Mouse (Mus musculus) CD4-positive, CD25-positive, alpha-beta regulatory T cell, adult 2 months (primary cell): ENCODE results near the gene Colgalt2.
"Not testable (repeated sequence)": the region's sequence is repeated elsewhere in the genome, so short reads cannot be mapped to it uniquely, and the experiment has no call there.

Experiments
- DNase-seq: peaks from one replicate; pipeline ENCODE4 v3.0.0-alpha.2; 2012; ENCODE audit warnings: low read depth, low spot score

Colgalt2 gene

DNA sequence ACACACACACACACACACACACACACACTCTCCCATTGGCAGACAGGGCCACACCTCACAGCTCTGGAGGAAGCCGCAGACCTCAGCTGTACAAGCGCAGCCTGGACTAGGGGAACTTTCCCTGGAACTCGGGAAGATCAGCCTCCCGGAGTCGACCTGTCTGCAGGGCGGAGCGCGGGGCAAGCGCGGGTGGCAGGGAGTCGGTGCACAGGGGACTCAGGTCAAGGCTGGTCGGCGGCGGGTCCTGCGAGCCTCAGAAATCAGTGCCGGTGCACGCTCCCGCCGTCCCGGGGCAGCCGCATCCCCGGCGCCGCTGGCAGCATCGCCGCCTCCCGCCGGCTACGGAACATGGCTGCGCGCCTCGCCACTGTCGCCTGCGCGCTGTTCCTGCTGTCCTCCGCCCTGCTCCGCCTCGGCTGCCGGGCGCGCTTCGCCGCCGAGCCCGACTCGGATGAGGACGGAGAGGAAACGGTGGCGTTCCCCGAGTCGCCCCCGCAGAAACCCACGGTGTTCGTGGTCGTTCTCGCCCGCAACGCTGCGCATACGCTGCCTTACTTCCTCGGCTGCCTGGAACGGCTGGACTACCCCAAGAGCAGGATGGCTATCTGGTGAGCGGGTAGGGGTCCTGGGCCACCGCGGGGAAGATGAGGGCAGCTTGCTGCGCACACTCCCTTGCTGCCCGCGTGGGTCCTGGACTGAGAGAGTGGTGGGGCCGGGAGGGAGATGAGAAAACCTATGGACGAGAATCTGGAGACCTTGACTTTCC lies at the start of gene Colgalt2:
Gene Colgalt2, plus strand, starts transcription at position 41 of the 766 bp plus-strand sequence.
- peak; percentile 46 for DNase-seq

DNA sequence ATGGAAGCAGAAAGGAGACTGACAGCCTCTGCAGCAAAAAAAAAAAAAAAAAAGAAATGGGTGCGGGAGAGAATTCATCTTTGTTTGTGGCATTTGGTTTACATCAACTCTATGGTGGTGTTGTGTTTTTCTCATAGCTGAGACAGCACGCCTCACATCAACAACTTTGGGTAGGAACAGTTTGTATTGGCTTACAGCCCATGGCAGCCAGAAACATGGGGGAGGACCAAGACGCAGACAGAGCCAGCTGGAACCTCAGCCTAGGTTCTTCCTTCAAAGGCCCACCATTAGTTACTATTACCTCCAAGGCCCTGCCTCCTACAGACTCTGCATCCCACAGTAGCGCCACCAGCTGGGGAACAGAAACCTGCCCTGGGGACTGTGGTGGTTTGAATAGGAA lies 42.9 kb upstream of the Colgalt2 start:
- DNase-seq = no peak

- DNase-seq = no peak
Measured at GRCm38 (mm10) chr1:152368311-152369088, 31.1 kb upstream of the Colgalt2 start.

GRCm38 (mm10) chr1:152369139-152369538 lies 30.5 kb upstream of the Colgalt2 start:
- DNase-seq = peak; percentile 86

DNA sequence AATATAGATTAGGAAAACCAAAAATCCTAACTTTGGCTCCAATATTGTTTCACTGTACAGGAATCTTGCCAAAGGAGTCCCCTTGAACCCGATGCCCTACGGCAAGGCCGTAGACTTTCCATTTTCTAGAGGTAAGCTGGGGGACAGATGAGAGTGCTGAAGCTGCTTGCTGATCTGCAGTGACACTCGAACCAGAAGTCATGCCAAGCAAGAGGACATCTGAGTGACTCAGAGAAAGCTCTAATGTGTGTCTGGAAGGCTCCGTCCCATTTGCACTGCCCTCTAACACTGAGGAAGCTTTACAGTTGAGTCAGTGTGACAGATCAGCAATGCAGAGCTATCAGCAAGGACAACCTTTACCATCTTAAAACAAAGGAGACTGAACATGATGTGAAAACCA lies 21.3 kb upstream of the Colgalt2 start:
- DNase-seq = no peak

GRCm38 (mm10) chr1:152384589-152384988 lies 15.0 kb upstream of the Colgalt2 start:
- no peak for DNase-seq

DNA sequence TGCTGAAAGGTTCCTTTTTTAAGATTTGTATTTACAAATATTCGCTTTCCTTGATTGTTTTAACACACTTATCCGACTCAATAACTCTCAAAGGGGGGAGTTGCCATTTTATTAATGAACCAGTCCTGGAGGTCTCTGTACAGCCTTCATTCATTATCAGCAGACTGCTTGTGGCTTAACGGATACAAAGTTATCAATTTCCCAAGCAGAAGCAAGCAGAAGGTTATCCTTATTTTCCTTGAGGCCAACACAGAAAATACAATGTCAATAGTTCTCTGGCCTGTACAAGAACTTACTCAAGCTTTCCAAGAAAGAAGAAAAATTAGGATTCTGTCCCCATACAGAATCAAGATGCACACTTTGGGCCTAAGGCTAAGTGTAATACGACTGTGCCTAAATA lies 13.9 kb upstream of the Colgalt2 start:
- DNase-seq = not testable (repeated sequence)

- DNase-seq = peak; percentile 84
Measured at GRCm38 (mm10) chr1:152386188-152386835, 13.3 kb upstream of the Colgalt2 start, which contains the start of gene Tsen15. Gene Tsen15, minus strand, starts transcription at chr1:152386688.

GRCm38 (mm10) chr1:152389271-152389670 lies 10.4 kb upstream of the Colgalt2 start:
- DNase-seq = no peak

GRCm38 (mm10) chr1:152394137-152394536 lies 5.5 kb upstream of the Colgalt2 start:
- DNase-seq = no peak

DNA sequence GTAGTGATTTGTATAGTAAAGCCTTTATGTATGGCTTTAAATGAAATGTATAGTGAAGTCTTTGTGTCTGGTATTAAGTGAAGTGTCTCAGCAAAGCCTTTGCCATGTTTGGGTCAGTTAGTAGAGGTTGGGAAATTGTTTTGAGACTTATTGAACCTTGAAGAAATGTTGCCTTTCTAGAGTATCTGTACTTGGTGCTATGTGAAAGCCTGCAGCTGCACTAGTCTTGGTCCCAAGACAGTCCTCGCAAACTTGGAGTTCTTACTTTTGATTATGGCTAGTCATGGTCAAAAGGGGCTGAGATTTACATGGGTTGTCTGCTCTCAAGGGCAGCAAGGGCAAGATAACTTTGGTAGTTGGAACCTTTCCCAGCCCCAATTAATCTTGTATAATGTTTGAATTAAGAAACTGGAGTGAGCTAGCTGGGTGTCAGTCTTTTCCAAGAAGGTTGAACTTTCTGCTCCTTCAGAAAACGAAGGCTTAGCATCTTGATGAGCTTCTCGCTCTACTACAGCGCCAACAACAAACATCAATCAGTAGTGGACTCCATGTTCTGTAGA lies 4.6 kb upstream of the Colgalt2 start:
- DNase-seq = no peak

GRCm38 (mm10) chr1:152398708-152399107 lies 922 bp upstream of the Colgalt2 start:
- no peak for DNase-seq

DNA sequence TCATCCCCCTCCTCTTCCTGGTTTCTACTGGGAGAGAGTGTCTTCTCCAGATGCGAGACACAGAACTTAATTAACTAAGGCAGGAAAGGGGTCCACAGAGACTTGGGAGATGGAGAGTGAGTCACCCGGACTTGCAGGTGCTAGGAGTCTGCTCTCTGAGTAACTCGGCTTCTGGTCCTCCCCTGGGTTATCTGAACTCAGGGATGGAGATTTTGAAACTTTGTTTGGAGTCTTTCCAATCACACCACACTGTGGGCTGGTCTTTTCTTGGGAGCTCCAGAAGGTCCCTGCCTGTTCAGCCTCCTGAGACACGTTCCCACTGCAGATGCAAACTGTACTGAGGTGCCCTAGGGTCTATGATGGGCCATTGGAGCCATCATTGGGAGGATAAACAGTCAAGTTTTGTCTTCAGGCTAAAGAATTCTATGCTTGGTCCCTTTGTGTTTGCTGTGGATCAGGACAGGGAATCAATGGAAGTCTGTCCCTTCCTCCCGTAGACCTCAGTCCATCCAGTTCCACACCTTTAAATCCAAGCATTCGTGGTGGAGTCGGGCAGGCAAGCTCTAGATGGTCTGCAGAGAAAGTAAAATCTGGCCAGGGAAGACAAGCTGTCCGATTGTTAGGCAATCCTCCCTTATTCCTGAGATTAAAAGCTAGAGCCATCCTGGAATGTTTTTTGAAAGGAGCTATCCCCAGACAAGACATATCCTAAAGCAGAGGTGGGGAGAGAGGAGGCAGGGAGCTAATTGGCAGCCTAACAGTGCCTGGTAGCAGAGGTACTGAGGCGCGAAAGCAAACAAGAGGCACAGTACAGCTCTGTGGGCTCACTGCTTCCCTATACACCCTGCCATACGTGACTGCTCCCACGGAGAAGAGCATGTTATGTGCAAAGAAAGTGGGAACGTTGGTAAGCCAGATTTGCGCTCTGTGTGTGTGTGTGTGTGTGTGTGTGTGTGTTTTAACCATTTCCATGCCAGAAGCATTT lies 1.2 kb downstream of the Colgalt2 start:
- DNase-seq = no peak

DNA sequence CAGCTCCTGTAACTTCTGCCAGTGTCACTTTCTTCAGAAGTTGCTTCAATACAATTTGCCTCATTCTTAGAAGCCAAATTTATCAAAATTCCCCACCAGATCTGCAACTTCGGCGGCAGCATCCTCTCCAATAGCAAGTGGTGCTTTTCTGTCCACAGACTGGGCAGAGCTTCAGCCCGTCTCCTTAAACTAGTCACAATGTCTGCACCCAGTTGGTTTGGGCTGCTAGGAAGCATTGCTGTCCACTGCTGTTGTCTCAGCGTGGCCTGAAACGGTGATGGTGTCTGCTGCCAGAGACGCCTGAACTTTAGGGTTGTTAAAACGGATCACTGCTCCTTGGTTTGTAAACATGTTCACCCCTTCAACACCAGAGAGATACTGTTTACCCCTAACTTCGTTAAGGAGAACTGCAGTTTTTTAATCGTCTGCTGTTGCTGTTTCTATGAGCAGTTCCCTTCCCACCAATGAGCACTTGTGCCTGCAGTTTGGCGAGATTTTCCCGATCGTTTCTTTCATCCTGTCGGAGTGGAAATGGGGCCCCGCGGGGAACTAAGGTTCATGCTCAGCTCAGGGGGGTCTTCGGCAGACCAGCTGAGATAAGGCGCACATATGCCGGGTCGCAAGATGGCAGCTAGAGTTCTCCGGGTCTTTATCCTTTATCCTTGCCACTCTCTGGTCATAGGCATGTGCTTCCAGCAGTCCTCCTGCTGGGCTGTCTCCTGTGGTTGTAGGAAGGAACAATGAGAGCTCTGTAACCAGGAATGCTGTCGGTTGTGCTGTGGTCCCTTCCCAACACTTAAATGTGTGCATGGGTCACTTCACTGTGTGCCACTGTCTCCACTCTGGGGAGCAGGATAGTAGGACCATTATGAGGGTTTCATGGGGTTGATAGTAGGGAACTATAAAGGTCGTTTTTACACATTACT lies 7.7 kb downstream of the Colgalt2 start:
- no peak for DNase-seq

- no peak for DNase-seq
Measured at GRCm38 (mm10) chr1:152409356-152409755, 9.7 kb downstream of the Colgalt2 start.

DNA sequence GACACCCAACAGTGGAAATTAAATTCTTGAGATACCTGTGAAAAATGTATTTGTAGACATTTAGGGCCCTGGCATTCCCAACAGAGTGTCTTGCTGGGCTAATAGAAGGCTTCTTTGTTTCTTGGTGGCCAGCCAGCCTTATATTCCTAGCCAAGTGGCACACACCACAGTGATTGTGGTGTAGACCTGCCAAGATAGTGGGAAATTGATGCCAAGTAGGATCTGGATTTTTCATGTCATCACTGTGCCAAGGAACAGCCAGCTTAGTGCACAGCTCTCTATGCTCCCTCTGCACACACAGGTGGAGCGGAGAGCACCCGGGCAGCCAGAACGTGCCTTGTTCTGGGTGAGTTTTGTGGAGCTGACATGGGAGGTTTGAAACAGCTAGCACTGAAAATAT lies 11.0 kb downstream of the Colgalt2 start:
- DNase-seq = no peak

- DNase-seq = no peak
Measured at GRCm38 (mm10) chr1:152413116-152413515, 13.5 kb downstream of the Colgalt2 start.

GRCm38 (mm10) chr1:152413961-152414360 lies 14.3 kb downstream of the Colgalt2 start:
- no peak for DNase-seq

- no peak for DNase-seq
Measured at GRCm38 (mm10) chr1:152414451-152414850, 14.8 kb downstream of the Colgalt2 start.
